Mouse (Mus musculus): Measurements from ENCODE around the gene Hba-x. TPM values are rescaled to one million over a fixed set of nuclear protein-coding genes. Genes with fewer than 3 reads are reported as not detected.

Hba-x gene
- polyA plus RNA-seq, 2 experiments: 70.0 to 201 TPM

- H3K9me3 ChIP-seq (ENCODE audit: control insufficient read depth, low read length): no peaks in the 10 kb centered on the region
- no peak overlapping the region for H3K27ac ChIP-seq (replicated peaks; ENCODE audit: low read depth, low read length)
- H3K4me1 ChIP-seq (ENCODE audit: control insufficient read depth, insufficient read depth, low read length): peaks cover 7% of the 10 kb centered on the region
- no peak overlapping the region for H3K4me3 ChIP-seq (replicated peaks; ENCODE audit: low read length)
- TF ChIP-seq POLR2A (IDR thresholded peaks at IDR 0.05; ENCODE audit: borderline replicate concordance, extremely low read depth, insufficient read depth, insufficient read length): no peak
- 84% methylated on average over 2 of the region's 2 CpGs for WGBS
- no peaks in the 10 kb centered on the region for H3K27me3 ChIP-seq (ENCODE audit: control insufficient read depth, insufficient read depth, low read length)
- no peak overlapping the region for H3K4me2 ChIP-seq (replicated peaks; ENCODE audit: low read depth, low read length, severe bottlenecking)
- H3K36me3 ChIP-seq (ENCODE audit: control insufficient read depth, insufficient read depth, low read length): peaks cover 62% of the 10 kb centered on the region
- DNase-seq (ENCODE audit: low spot score) (no peak), ATAC-seq (ENCODE audit: low FRiP score, low read depth) (no peak)
- no peak overlapping the region for H3K9ac ChIP-seq (ENCODE audit: low read depth, low read length, severe bottlenecking)
Measured at GRCm38 (mm10) chr11:32231125-32231524, 45.1 kb upstream of the Hba-x start.

DNA sequence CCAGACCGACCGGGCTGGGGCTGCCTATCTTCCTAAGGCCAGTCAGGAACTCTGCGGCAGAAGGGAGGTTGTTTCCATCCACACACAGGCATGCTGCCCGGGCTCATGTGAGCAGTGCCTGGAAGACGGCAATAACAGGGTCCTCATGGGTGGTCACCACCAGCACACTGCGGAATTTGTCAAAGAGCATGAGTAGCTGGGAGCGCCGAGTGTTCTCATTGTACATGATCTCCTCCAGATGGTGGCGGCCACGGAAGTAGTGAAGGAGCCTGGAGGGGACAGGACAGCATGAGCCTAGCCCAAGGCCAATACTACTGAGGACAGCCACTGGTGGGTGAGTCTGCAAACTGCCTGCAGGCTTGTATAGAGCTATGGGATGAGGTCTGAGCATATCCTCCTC lies 43.4 kb upstream of the Hba-x start:
- no peak overlapping the region for H3K9ac ChIP-seq (ENCODE audit: low read depth, low read length, severe bottlenecking)
- 59% methylated on average over 10 of the region's 10 CpGs for WGBS
- no peaks in the 10 kb centered on the region; the same call in none of the 2 replicates for H3K4me1 ChIP-seq (ENCODE audit: control insufficient read depth, insufficient read depth, low read length)
- no peak for DNase-seq (ENCODE audit: low spot score)
- H3K27me3 ChIP-seq (ENCODE audit: control insufficient read depth, insufficient read depth, low read length): no peaks in the 10 kb centered on the region
- H3K27ac ChIP-seq (replicated peaks; ENCODE audit: low read depth, low read length): no peak overlapping the region
- TF ChIP-seq POLR2A (IDR thresholded peaks at IDR 0.05; ENCODE audit: borderline replicate concordance, extremely low read depth, insufficient read depth, insufficient read length): no peak
- H3K9me3 ChIP-seq (ENCODE audit: control insufficient read depth, low read length): no peaks in the 10 kb centered on the region
- no peak overlapping the region for H3K4me3 ChIP-seq (replicated peaks; ENCODE audit: low read length)
- 0 out of 2 replicates have a peak, but pooled peaks have one; percentile 11 for ATAC-seq (ENCODE audit: low FRiP score, low read depth)
- no peak overlapping the region for H3K4me2 ChIP-seq (replicated peaks; ENCODE audit: low read depth, low read length, severe bottlenecking)
- H3K36me3 ChIP-seq (ENCODE audit: control insufficient read depth, insufficient read depth, low read length): peaks cover 66% of the 10 kb centered on the region

GRCm38 (mm10) chr11:32233895-32234294 lies 42.3 kb upstream of the Hba-x start:
- Histone ChIP-seq H3K4me3 (replicated peaks; ENCODE audit: low read length) (no peak overlapping the region), H3K27me3 (ENCODE audit: control insufficient read depth, insufficient read depth, low read length) (no peaks in the 10 kb centered on the region), H3K36me3 (ENCODE audit: control insufficient read depth, insufficient read depth, low read length) (peaks cover 67% of the 10 kb centered on the region), H3K9ac (ENCODE audit: low read depth, low read length, severe bottlenecking) (no peak overlapping the region), H3K27ac (replicated peaks; ENCODE audit: low read depth, low read length) (no peak overlapping the region), H3K9me3 (ENCODE audit: control insufficient read depth, low read length) (no peaks in the 10 kb centered on the region), H3K4me1 (ENCODE audit: control insufficient read depth, insufficient read depth, low read length) (no peaks in the 10 kb centered on the region; the same call in none of the 2 replicates), H3K4me2 (replicated peaks; ENCODE audit: low read depth, low read length, severe bottlenecking) (no peak overlapping the region)
- 93% methylated on average over 3 of the region's 3 CpGs for WGBS
- ATAC-seq (ENCODE audit: low FRiP score, low read depth) (no peak), DNase-seq (ENCODE audit: low spot score) (no peak)
- no peak for TF ChIP-seq POLR2A (IDR thresholded peaks at IDR 0.05; ENCODE audit: borderline replicate concordance, extremely low read depth, insufficient read depth, insufficient read length)

DNA sequence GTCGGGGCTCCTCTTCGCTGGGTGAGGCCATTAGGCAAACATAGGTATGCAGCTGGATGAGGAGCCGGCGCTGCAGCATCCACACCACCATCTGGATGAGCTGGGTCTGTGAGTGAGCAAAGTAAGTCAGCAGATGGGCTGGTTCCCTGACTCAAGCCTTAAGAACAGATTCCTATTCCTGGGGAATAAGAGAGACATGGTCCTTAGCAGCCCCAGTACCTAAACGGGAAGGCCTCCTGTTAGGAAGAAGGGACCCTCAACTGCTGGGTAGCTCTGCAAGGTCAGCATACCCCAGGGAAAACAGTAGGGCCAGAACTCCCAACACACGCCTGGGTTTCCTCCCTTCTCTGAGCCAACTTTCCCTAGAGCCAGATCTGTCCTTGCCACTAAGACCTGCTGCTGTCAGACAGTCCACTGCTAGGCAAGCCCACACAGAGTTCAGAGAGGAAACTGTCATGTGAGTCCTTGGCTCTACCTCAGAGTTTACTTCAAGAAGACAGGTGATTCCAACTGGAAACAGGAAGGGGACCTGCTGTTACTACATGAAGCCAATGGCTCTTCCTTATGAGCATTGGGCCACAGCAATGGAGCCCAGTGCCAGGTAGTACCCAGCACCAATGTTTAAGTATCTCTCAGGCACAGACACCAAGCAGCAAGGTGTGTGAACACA lies 41.2 kb upstream of the Hba-x start:
- Histone ChIP-seq H3K4me3 (replicated peaks; ENCODE audit: low read length) (no peak overlapping the region), H3K4me1 (ENCODE audit: control insufficient read depth, insufficient read depth, low read length) (no peaks in the 10 kb centered on the region; the same call in none of the 2 replicates), H3K27me3 (ENCODE audit: control insufficient read depth, insufficient read depth, low read length) (no peaks in the 10 kb centered on the region), H3K4me2 (replicated peaks; ENCODE audit: low read depth, low read length, severe bottlenecking) (no peak overlapping the region), H3K9me3 (ENCODE audit: control insufficient read depth, low read length) (no peaks in the 10 kb centered on the region), H3K36me3 (ENCODE audit: control insufficient read depth, insufficient read depth, low read length) (peaks cover 59% of the 10 kb centered on the region), H3K27ac (replicated peaks; ENCODE audit: low read depth, low read length) (no peak overlapping the region), H3K9ac (ENCODE audit: low read depth, low read length, severe bottlenecking) (no peak overlapping the region)
- DNase-seq (ENCODE audit: low spot score) (no peak), ATAC-seq (ENCODE audit: low FRiP score, low read depth) (no peak)
- no peak for TF ChIP-seq POLR2A (IDR thresholded peaks at IDR 0.05; ENCODE audit: borderline replicate concordance, extremely low read depth, insufficient read depth, insufficient read length)
- WGBS: 90% methylated on average over 6 of the region's 6 CpGs

- TF ChIP-seq POLR2A (IDR thresholded peaks at IDR 0.05; ENCODE audit: borderline replicate concordance, extremely low read depth, insufficient read depth, insufficient read length): no peak
- no peak overlapping the region for H3K4me3 ChIP-seq (replicated peaks; ENCODE audit: low read length)
- H3K36me3 ChIP-seq (ENCODE audit: control insufficient read depth, insufficient read depth, low read length): peaks cover 56% of the 10 kb centered on the region
- ATAC-seq (ENCODE audit: low FRiP score, low read depth) (peak; percentile 45; the same call in 1 of the 2 replicates), DNase-seq (ENCODE audit: low spot score) (peak; percentile 74)
- H3K4me2 ChIP-seq (replicated peaks; ENCODE audit: low read depth, low read length, severe bottlenecking): no peak overlapping the region
- no peaks in the 10 kb centered on the region; the same call in none of the 2 replicates for H3K4me1 ChIP-seq (ENCODE audit: control insufficient read depth, insufficient read depth, low read length)
- H3K27me3 ChIP-seq (ENCODE audit: control insufficient read depth, insufficient read depth, low read length): no peaks in the 10 kb centered on the region
- H3K9me3 ChIP-seq (ENCODE audit: control insufficient read depth, low read length): no peaks in the 10 kb centered on the region
- H3K9ac ChIP-seq (ENCODE audit: low read depth, low read length, severe bottlenecking): no peak overlapping the region
- H3K27ac ChIP-seq (replicated peaks; ENCODE audit: low read depth, low read length): no peak overlapping the region
- WGBS: 28% methylated on average over 3 of the region's 3 CpGs
Measured at GRCm38 (mm10) chr11:32235646-32236045, 40.6 kb upstream of the Hba-x start.

Measured in limb, embryonic 14.5 days (tissue).